Mouse (Mus musculus) cortical plate, adult 2 months (tissue): ENCODE results near the gene Tcam1.

Experiments used
- CTCF ChIP-seq: fragments of 200-500 bp; IDR thresholded peaks from 2 replicates; pipeline ENCODE4 v1.5.1; 2011; ENCODE audit warnings: mild to moderate bottlenecking, control low read depth, low read length; ENCODE audit not compliant: insufficient read depth; ENCODE audit errors: extremely low read depth
- POLR2A ChIP-seq: fragments of 200-500 bp; IDR thresholded peaks from 2 replicates; pipeline ENCODE4 v1.6.1; 2011; ENCODE audit warnings: mild to moderate bottlenecking, low read length, control low read depth; ENCODE audit not compliant: insufficient read depth; ENCODE audit errors: extremely low read depth

DNA sequence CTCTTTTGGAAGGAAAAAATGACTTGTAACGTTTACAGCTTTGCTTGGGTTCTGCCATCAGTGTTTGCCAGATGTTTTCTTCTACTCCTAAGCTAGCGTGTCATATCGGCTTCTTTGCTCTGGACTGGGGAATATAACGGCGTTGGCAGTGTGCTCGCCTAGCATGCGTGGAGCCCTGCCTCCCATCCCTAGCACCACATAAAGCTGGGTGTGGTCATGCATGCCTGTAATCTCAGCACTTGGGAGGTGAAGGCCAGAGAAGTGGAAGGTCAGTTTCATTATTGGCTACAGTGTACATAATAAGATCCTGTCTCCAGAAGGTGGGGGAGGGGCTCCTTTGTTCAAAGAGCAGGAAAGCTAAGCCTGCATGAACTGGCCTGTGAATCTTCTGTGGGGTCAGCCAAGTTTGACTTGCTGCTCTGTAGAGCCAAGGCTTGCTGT, 1.5 kb upstream of the Tcam1 start:
- TF ChIP-seq POLR2A (no peak), CTCF (no peak)
